In the genomic region with DNA sequence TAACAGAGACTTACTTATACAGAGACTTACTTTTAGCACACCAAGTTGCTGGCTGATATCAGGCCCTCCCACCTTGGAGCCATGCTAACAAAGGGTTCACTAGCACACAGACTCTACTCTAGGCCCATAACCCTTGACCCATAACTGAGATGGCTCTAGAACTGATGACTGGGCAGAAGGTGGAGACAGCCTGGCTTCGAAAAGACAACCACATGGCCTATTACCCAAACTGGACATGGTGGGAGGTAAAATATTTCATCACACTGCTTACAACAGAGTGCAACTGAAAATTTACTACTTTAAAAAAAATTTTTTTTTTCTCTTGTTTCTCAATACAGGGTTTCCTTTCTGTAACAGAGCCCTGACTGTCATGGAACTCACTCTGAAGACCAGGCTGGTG, we compare ENCODE assay signal across 24 mouse cellular contexts. TPM values are rescaled to one million over a fixed set of nuclear protein-coding genes. Genes with fewer than 3 reads are reported as not detected.
DNase-seq lines count a peak whose midpoint lies in the region; ATAC-seq and TF ChIP-seq lines count a peak whose summit lies in the region.
"Had no signal": no experiment of that assay in that cellular context is flagged by ENCODE, and none has a peak within 500 bp of the region (broad histone marks: within the 10 kb centered on the region; RNA-seq: fewer than 3 reads in every experiment).

No protein-coding gene starts in this region.

- no peak for TF ChIP-seq POLR2A in lung, adult 2 months (IDR thresholded peaks at IDR 0.05; ENCODE audit: borderline replicate concordance, extremely low read depth, low read depth, low read length)

- H3K4me3 ChIP-seq in lung, adult 2 months (replicated peaks; ENCODE audit: extremely low read depth, low read depth, low read length) = no peak overlapping the region
- H3K4me3 ChIP-seq: erythroblast, embryonic 14.5 days; hindbrain, embryonic 10.5 days; hindbrain, embryonic 15.5 days; midbrain, embryonic 12.5 days; neural tube, embryonic 15.5 days had no signal

- peak; percentile 49 for DNase-seq in kidney, adult 9 months
- no peak for DNase-seq in kidney, postnatal 10 days
- DNase-seq in lung, postnatal 25 days (ENCODE audit: low spot score) = peak; percentile 15
- DNase-seq in lung, adult 2 months = no peak
- DNase-seq in adipocyte (ENCODE audit: low spot score) = peak; percentile 92
- no peak for DNase-seq in neural tube, embryonic 10.5 days (ENCODE audit: extremely low spot score, low spot score)
- DNase-seq in gastrocnemius, postnatal 25 days = no peak
- DNase-seq: adrenal gland, postnatal 25 days; B cell, adult 2 months; cerebellum, adult 18-20 months; cerebellum, postnatal 10 days; heart, postnatal 14 days; kidney, adult 8-10 months; kidney, postnatal 25 days; right cerebral cortex, postnatal 4 days; thymus, postnatal 4 days had no signal

- no peak for TF ChIP-seq CTCF in lung, adult 2 months (IDR thresholded peaks at IDR 0.05; ENCODE audit: insufficient read depth, low read length)

- 74% methylated on average over 1 of the region's 1 CpGs for WGBS in lung, adult 2 months

- H3K4me1 ChIP-seq in lung, adult 2 months (ENCODE audit: control insufficient read depth, insufficient read depth, low read length) = no peaks in the 10 kb centered on the region; the same call in 1 of the 2 replicates
- H3K4me1 ChIP-seq: hindbrain, embryonic 10.5 days; hindbrain, embryonic 15.5 days; midbrain, embryonic 12.5 days; neural tube, embryonic 15.5 days had no signal

- ATAC-seq in megakaryocyte progenitor cell, adult 5-6 weeks (replicated peaks; ENCODE audit: poor library complexity) = peak; percentile 77
- ATAC-seq: forebrain, embryonic 16.5 days; inflammation-experienced regulatory T-cells, adult 6 months had no signal

RNA-seq across cellular contexts. Expression of gene Rilpl2, which starts 10.4 kb away (rescaled TPM):
- polyA plus RNA-seq in lung, adult 2 months (2012; rRNA removed) = 19.6 and 20.6 TPM in 2 replicates
- 49.0 and 63.6 TPM in 2 replicates for total RNA-seq in megakaryocyte progenitor cell, adult 5-6 weeks (2015)
- total RNA-seq in megakaryocyte progenitor cell, adult 5-6 weeks (2017) = 45.2 and 50.1 TPM in 2 replicates
- 1 to 10 TPM; 3.9 to 5.1 TPM for total RNA-seq in gastrocnemius, postnatal 25 days (2021)

RNA-seq across cellular contexts. Expression of gene Snrnp35, which starts 15.2 kb away (rescaled TPM):
- polyA plus RNA-seq in lung, adult 2 months (2012; rRNA removed) = 3.0 and 4.8 TPM in 2 replicates
- 2.8 and 6.4 TPM in 2 replicates for total RNA-seq in megakaryocyte progenitor cell, adult 5-6 weeks (2015)
- total RNA-seq in megakaryocyte progenitor cell, adult 5-6 weeks (2017) = 5.4 and 9.0 TPM in 2 replicates
- total RNA-seq in gastrocnemius, postnatal 25 days (2021) = 10 to 100 TPM; 23.0 to 23.8 TPM

RNA-seq across cellular contexts. Expression of gene Kmt5a, which starts 28.0 kb away (rescaled TPM):
- 31.7 and 36.5 TPM in 2 replicates for polyA plus RNA-seq in lung, adult 2 months (2012; rRNA removed)
- 285 and 312 TPM in 2 replicates for total RNA-seq in megakaryocyte progenitor cell, adult 5-6 weeks (2015)
- 134 and 164 TPM in 2 replicates for total RNA-seq in megakaryocyte progenitor cell, adult 5-6 weeks (2017)
- 100 to 1,000 TPM; 107 to 134 TPM for total RNA-seq in gastrocnemius, postnatal 25 days (2021)

RNA-seq across cellular contexts. Expression of gene Sbno1, which starts 42.0 kb away (rescaled TPM):
- polyA plus RNA-seq in lung, adult 2 months (2012; rRNA removed) = 15.5 and 19.2 TPM in 2 replicates
- total RNA-seq in megakaryocyte progenitor cell, adult 5-6 weeks (2015) = 94.8 and 95.7 TPM in 2 replicates
- total RNA-seq in megakaryocyte progenitor cell, adult 5-6 weeks (2017) = 162 and 219 TPM in 2 replicates
- 10 to 100 TPM; 35.3 to 37.7 TPM for total RNA-seq in gastrocnemius, postnatal 25 days (2021)

Comparison
In these comparisons a context has a peak if more than half of its experiments do, and no peak if none do; other contexts are left out.
1. DNase-seq: peak in kidney, adult 9 months (single experiment), lung, postnatal 25 days (single experiment) and adipocyte (single experiment); none in kidney, postnatal 10 days (single experiment), lung, adult 2 months (single experiment), neural tube, embryonic 10.5 days (single experiment) and gastrocnemius, postnatal 25 days (single experiment).
2. RNA of gene Rilpl2, which starts 10.4 kb away (total RNA-seq): 45.2 to 63.6 TPM in megakaryocyte progenitor cell, adult 5-6 weeks; 3.9 to 5.1 TPM in gastrocnemius, postnatal 25 days; every median in the first group is over 4 times any median in the second.